Mouse (Mus musculus) lung, adult 2 months (tissue): ENCODE results near the gene Cyp27a1. TPM values are rescaled to one million over a fixed set of nuclear protein-coding genes. Genes with fewer than 3 reads are reported as not detected.

Source experiments
- DNase-seq: peaks from one replicate; pipeline ENCODE4 v3.0.0; 2022
- H3K4me1 ChIP-seq: fragments of 200-500 bp; 2 replicates; pipeline ENCODE4 v1.6.1; 2011; ENCODE audit warnings: low read length; ENCODE audit not compliant: control insufficient read depth, insufficient read depth
- H3K4me3 ChIP-seq: fragments of 200-500 bp; replicated peaks from 2 replicates; pipeline ENCODE3; 2011; ENCODE audit warnings: low read depth, mild to moderate bottlenecking, control low read depth, low read length; ENCODE audit errors: extremely low read depth
- CTCF ChIP-seq: fragments of 200-500 bp; IDR thresholded peaks from 2 replicates; pipeline ENCODE4 v1.5.1; 2011; ENCODE audit warnings: mild to moderate bottlenecking, low read length, control low read depth; ENCODE audit not compliant: insufficient read depth
- POLR2A ChIP-seq: fragments of 200-500 bp; IDR thresholded peaks from 2 replicates; pipeline ENCODE4 v1.6.1; 2011; ENCODE audit warnings: low read depth, mild to moderate bottlenecking, control low read depth, low read length, borderline replicate concordance; ENCODE audit errors: extremely low read depth
- WGBS: fragments of 180-500 bp; shearing (Covaris S2); methylation state at CpG from one replicate; pipeline ENCODE4 v1.1.7; 2018; 5-methylcytosine and 5-hydroxymethylcytosine counted together
- polyA plus RNA-seq: library from polyadenylated mRNA; depleted of rRNA; stranded (reverse); fragments of >200 nt; gene quantifications from 2 replicates; pipeline ENCODE4 v1.2.3, GENCODE M21; 2012

The Cyp27a1 gene
- polyA plus RNA-seq, 1 experiment = 25.4 TPM

GRCm38 (mm10) chr1:74740846-74741245, 27.5 kb downstream of the Cyp27a1 start:
- 72% methylated on average over 7 of the region's 7 CpGs for WGBS
- DNase-seq = no peak
- Histone ChIP-seq H3K4me3 (no peak overlapping the region), H3K4me1 (no peaks in the 10 kb centered on the region)
- TF ChIP-seq CTCF (no peak), POLR2A (no peak)

- TF ChIP-seq CTCF = no peak
- TF ChIP-seq POLR2A = no peak
Observed at GRCm38 (mm10) chr1:74747335-74747734, 34.0 kb downstream of the Cyp27a1 start.

GRCm38 (mm10) chr1:74748643-74749271, 35.4 kb downstream of the Cyp27a1 start, which contains the start of gene Prkag3:
Gene Prkag3, minus strand, starts transcription at chr1:74749221.
- peak; percentile 46 for TF ChIP-seq CTCF
- TF ChIP-seq POLR2A = no peak
- DNase-seq = peak; percentile 65
- H3K4me3 ChIP-seq = no peak within 1 kb of the TSS
- no peaks in the 10 kb centered on the region; the same call in 1 of the 2 replicates for H3K4me1 ChIP-seq
- 7% methylated on average over 30 of the region's 30 CpGs for WGBS

More at GRCm38 (mm10) chr1:74747335-74747734, 34.0 kb downstream of the Cyp27a1 start:
- 67% methylated on average over 5 of the region's 5 CpGs for WGBS
- DNase-seq = no peak
- Histone ChIP-seq H3K4me1 (no peaks in the 10 kb centered on the region; the same call in 1 of the 2 replicates), H3K4me3 (no peak overlapping the region)

- TF ChIP-seq POLR2A = peak; percentile 37; the same call in 1 of the 2 replicates
- TF ChIP-seq CTCF = no peak
- 38% methylated on average over 7 of the region's 7 CpGs for WGBS
- DNase-seq = peak; percentile 57
- Histone ChIP-seq H3K4me1 (no peaks in the 10 kb centered on the region; the same call in 1 of the 2 replicates), H3K4me3 (no peak overlapping the region)
Observed at GRCm38 (mm10) chr1:74749301-74749700, 35.9 kb downstream of the Cyp27a1 start.

- 66% methylated on average over 4 of the region's 4 CpGs for WGBS
- Histone ChIP-seq H3K4me3 (no peak overlapping the region), H3K4me1 (no peaks in the 10 kb centered on the region; the same call in 1 of the 2 replicates)
- DNase-seq = no peak
- no peak for TF ChIP-seq CTCF
- no peak for TF ChIP-seq POLR2A
Observed at GRCm38 (mm10) chr1:74750683-74751082, 37.3 kb downstream of the Cyp27a1 start.

GRCm38 (mm10) chr1:74752150-74752549, 38.8 kb downstream of the Cyp27a1 start:
- H3K4me3 ChIP-seq = no peak overlapping the region
- TF ChIP-seq POLR2A (no peak), CTCF (no peak)
- no peak for DNase-seq
- H3K4me1 ChIP-seq = no peaks in the 10 kb centered on the region; the same call in 1 of the 2 replicates
- WGBS = 75% methylated on average over 8 of the region's 8 CpGs

- H3K4me1 ChIP-seq = no peaks in the 10 kb centered on the region; the same call in 1 of the 2 replicates
- TF ChIP-seq CTCF (no peak), POLR2A (no peak)
- WGBS = 95% methylated on average over 3 of the region's 3 CpGs
- DNase-seq = no peak
- H3K4me3 ChIP-seq = no peak overlapping the region
Observed at GRCm38 (mm10) chr1:74752833-74753232, 39.5 kb downstream of the Cyp27a1 start.

- no peak for DNase-seq
- WGBS = 78% methylated on average over 8 of the region's 8 CpGs
- no peaks in the 10 kb centered on the region; the same call in 1 of the 2 replicates for H3K4me1 ChIP-seq
- H3K4me3 ChIP-seq = no peak overlapping the region
- TF ChIP-seq CTCF (no peak), POLR2A (no peak)
Observed at GRCm38 (mm10) chr1:74753266-74753974, 40.0 kb downstream of the Cyp27a1 start.

GRCm38 (mm10) chr1:74754175-74754785, 40.9 kb downstream of the Cyp27a1 start:
- H3K4me3 ChIP-seq = no peak overlapping the region
- 59% methylated on average over 5 of the region's 5 CpGs for WGBS
- H3K4me1 ChIP-seq = no peaks in the 10 kb centered on the region; the same call in 1 of the 2 replicates
- TF ChIP-seq POLR2A (no peak), CTCF (no peak)
- DNase-seq = no peak
